Mouse (Mus musculus): Measurements from ENCODE around the gene Naaladl2. TPM values are rescaled to one million over a fixed set of nuclear protein-coding genes. Genes with fewer than 3 reads are reported as not detected.

Gene Naaladl2
- polyA plus RNA-seq, 1 experiment = 2.2 TPM

DNA sequence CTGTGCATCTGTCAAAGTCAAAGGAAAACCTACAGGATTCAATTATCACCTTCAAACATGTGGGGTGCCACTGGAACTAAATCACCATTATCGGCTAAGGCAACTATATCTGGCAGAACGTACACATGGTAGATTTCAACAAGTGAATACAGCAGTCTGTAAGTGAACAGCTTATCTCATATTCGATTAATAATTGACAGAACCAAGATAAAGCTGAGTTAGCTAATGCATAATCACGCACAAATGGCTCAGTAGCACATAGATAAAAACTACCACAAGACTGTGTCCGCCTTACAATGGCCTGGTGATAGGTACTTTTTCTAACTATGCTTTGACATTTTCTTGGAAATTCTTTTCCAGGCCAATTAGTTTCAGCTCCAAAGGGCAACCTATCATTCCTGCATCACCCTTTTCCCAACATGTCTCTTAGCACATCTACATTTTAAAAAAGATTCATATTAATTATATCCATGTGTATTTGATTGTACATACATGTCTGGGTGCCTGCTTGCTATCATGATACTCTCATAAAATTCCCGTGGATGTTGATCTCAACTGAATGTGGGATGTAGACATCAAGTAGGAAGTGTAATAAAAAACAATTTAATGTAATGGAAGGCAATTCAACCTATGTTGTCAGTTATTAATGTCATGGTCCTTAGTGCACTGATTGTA lies 396.7 kb downstream of the Naaladl2 start:
- Histone ChIP-seq H3K27me3 (ENCODE audit: control insufficient read depth, insufficient read depth, low read length) (no peaks in the 10 kb centered on the region), H3K4me3 (replicated peaks; ENCODE audit: insufficient read depth, low read depth, low read length) (no peak overlapping the region), H3K4me1 (ENCODE audit: control insufficient read depth, insufficient read depth, low read length) (no peaks in the 10 kb centered on the region), H3K27ac (ENCODE audit: insufficient read depth, low read length) (no peak overlapping the region)
- WGBS = 95% methylated on average over 6 of the region's 6 CpGs
- TF ChIP-seq POLR2A (IDR thresholded peaks at IDR 0.05; ENCODE audit: borderline replicate concordance, insufficient read depth, low read length) = no peak
- no peak for TF ChIP-seq CTCF (IDR thresholded peaks at IDR 0.05; ENCODE audit: borderline replicate concordance, insufficient read depth, low read depth, low read length)
- no peak for DNase-seq

- no peak for DNase-seq
- 70% methylated on average over 3 of the region's 3 CpGs for WGBS
- no peaks in the 10 kb centered on the region for H3K27me3 ChIP-seq (ENCODE audit: control insufficient read depth, insufficient read depth, low read length)
- no peak overlapping the region for H3K27ac ChIP-seq (ENCODE audit: insufficient read depth, low read length)
- no peak overlapping the region for H3K4me3 ChIP-seq (replicated peaks; ENCODE audit: insufficient read depth, low read depth, low read length)
- TF ChIP-seq CTCF (IDR thresholded peaks at IDR 0.05; ENCODE audit: borderline replicate concordance, insufficient read depth, low read depth, low read length) = no peak
- TF ChIP-seq POLR2A (IDR thresholded peaks at IDR 0.05; ENCODE audit: borderline replicate concordance, insufficient read depth, low read length) = no peak
- H3K4me1 ChIP-seq (ENCODE audit: control insufficient read depth, insufficient read depth, low read length) = no peaks in the 10 kb centered on the region
Measured at GRCm38 (mm10) chr3:24743946-24744345, 400.1 kb downstream of the Naaladl2 start.

- no peak for TF ChIP-seq POLR2A (IDR thresholded peaks at IDR 0.05; ENCODE audit: borderline replicate concordance, insufficient read depth, low read length)
- TF ChIP-seq CTCF (IDR thresholded peaks at IDR 0.05; ENCODE audit: borderline replicate concordance, insufficient read depth, low read depth, low read length) = no peak
- WGBS = 32% methylated on average over 3 of the region's 3 CpGs
- Histone ChIP-seq H3K27me3 (ENCODE audit: control insufficient read depth, insufficient read depth, low read length) (no peaks in the 10 kb centered on the region), H3K4me3 (replicated peaks; ENCODE audit: insufficient read depth, low read depth, low read length) (no peak overlapping the region), H3K4me1 (ENCODE audit: control insufficient read depth, insufficient read depth, low read length) (no peaks in the 10 kb centered on the region), H3K27ac (ENCODE audit: insufficient read depth, low read length) (no peak overlapping the region)
- DNase-seq = no peak
Measured at GRCm38 (mm10) chr3:24719181-24719749, 424.8 kb downstream of the Naaladl2 start.

- H3K4me3 ChIP-seq (replicated peaks; ENCODE audit: insufficient read depth, low read depth, low read length) = no peak overlapping the region
- TF ChIP-seq POLR2A (IDR thresholded peaks at IDR 0.05; ENCODE audit: borderline replicate concordance, insufficient read depth, low read length) = no peak
- no peak for TF ChIP-seq CTCF (IDR thresholded peaks at IDR 0.05; ENCODE audit: borderline replicate concordance, insufficient read depth, low read depth, low read length)
- DNase-seq = no peak
- no peaks in the 10 kb centered on the region for H3K27me3 ChIP-seq (ENCODE audit: control insufficient read depth, insufficient read depth, low read length)
- H3K27ac ChIP-seq (ENCODE audit: insufficient read depth, low read length) = no peak overlapping the region
- no peaks in the 10 kb centered on the region for H3K4me1 ChIP-seq (ENCODE audit: control insufficient read depth, insufficient read depth, low read length)
- WGBS = 49% methylated on average over 3 of the region's 3 CpGs
Measured at GRCm38 (mm10) chr3:24714770-24715169, 429.3 kb downstream of the Naaladl2 start.

- no peak overlapping the region for H3K27ac ChIP-seq (ENCODE audit: insufficient read depth, low read length)
- DNase-seq = no peak
- TF ChIP-seq CTCF (IDR thresholded peaks at IDR 0.05; ENCODE audit: borderline replicate concordance, insufficient read depth, low read depth, low read length) (no peak), POLR2A (IDR thresholded peaks at IDR 0.05; ENCODE audit: borderline replicate concordance, insufficient read depth, low read length) (no peak)
- WGBS = 53% methylated on average over 4 of the region's 4 CpGs
- no peak overlapping the region for H3K4me3 ChIP-seq (replicated peaks; ENCODE audit: insufficient read depth, low read depth, low read length)
- H3K27me3 ChIP-seq (ENCODE audit: control insufficient read depth, insufficient read depth, low read length) = no peaks in the 10 kb centered on the region
- no peaks in the 10 kb centered on the region for H3K4me1 ChIP-seq (ENCODE audit: control insufficient read depth, insufficient read depth, low read length)
Measured at GRCm38 (mm10) chr3:24705778-24706423, 438.2 kb downstream of the Naaladl2 start.

- 86% methylated on average over 2 of the region's 2 CpGs for WGBS
- DNase-seq = peak in 1 of 2 experiments; percentile 19
- TF ChIP-seq POLR2A (IDR thresholded peaks at IDR 0.05; ENCODE audit: borderline replicate concordance, insufficient read depth, low read length) (no peak), CTCF (IDR thresholded peaks at IDR 0.05; ENCODE audit: borderline replicate concordance, insufficient read depth, low read depth, low read length) (no peak)
Measured at GRCm38 (mm10) chr3:24690162-24690915, 453.7 kb downstream of the Naaladl2 start.

DNA sequence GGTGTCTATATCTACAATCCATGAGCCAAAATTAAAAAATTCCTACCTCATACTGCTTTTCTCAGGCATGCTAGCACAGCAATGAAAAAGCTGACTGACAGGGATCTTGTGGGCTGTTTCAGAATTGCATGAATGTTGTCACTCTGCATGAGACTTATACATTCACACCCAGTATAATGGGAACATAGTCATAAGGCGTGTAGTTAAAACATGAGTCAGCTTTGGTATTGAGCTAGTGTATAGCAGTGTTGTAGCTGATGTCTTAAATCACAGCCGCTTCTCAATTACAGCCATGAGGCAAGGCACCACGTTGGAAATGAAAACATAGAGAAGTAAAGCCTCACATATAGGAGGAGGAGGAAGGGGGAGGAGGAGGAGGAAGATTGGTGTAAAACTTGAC lies 473.6 kb downstream of the Naaladl2 start:
- WGBS = 83% methylated on average over 3 of the region's 3 CpGs

More at GRCm38 (mm10) chr3:24690162-24690915, 453.7 kb downstream of the Naaladl2 start:
- no peak overlapping the region for H3K4me3 ChIP-seq (replicated peaks; ENCODE audit: insufficient read depth, low read depth, low read length)
- H3K27me3 ChIP-seq (ENCODE audit: control insufficient read depth, insufficient read depth, low read length) = no peaks in the 10 kb centered on the region
- H3K27ac ChIP-seq (ENCODE audit: insufficient read depth, low read length) = no peak overlapping the region
- no peaks in the 10 kb centered on the region for H3K4me1 ChIP-seq (ENCODE audit: control insufficient read depth, insufficient read depth, low read length)

More for the DNA sequence above, 473.6 kb downstream of the Naaladl2 start:
- TF ChIP-seq CTCF (IDR thresholded peaks at IDR 0.05; ENCODE audit: borderline replicate concordance, insufficient read depth, low read depth, low read length) (no peak), POLR2A (IDR thresholded peaks at IDR 0.05; ENCODE audit: borderline replicate concordance, insufficient read depth, low read length) (no peak)
- no peak overlapping the region for H3K27ac ChIP-seq (ENCODE audit: insufficient read depth, low read length)
- H3K4me3 ChIP-seq (replicated peaks; ENCODE audit: insufficient read depth, low read depth, low read length) = no peak overlapping the region
- DNase-seq = no peak
- H3K4me1 ChIP-seq (ENCODE audit: control insufficient read depth, insufficient read depth, low read length) = no peaks in the 10 kb centered on the region
- no peaks in the 10 kb centered on the region for H3K27me3 ChIP-seq (ENCODE audit: control insufficient read depth, insufficient read depth, low read length)
